Mouse (Mus musculus) left cerebral cortex, adult 9 months (tissue): Measurements from ENCODE around the gene Olfr196.
"Not testable (repeated sequence)": the region's sequence is repeated elsewhere in the genome, so short reads cannot be mapped to it uniquely, and the experiment has no call there.

Experiments
- DNase-seq, 2 experiments: peaks; one replicate each; pipeline ENCODE4 v3.0.0; 2022; ENCODE audit warnings: low spot score in 2 of 2

Gene Olfr196

GRCm38 (mm10) chr16:59170354-59170753 lies at the start of gene Olfr196:
Gene Olfr196 (minus strand): TSS chr16:59170454.
- no peak for DNase-seq

- not testable (repeated sequence) for DNase-seq
Measured at GRCm38 (mm10) chr16:59219667-59220066, 49.4 kb upstream of the Olfr196 start, which contains the start of gene Olfr199. Gene Olfr199 (minus strand): TSS chr16:59219767.

DNA sequence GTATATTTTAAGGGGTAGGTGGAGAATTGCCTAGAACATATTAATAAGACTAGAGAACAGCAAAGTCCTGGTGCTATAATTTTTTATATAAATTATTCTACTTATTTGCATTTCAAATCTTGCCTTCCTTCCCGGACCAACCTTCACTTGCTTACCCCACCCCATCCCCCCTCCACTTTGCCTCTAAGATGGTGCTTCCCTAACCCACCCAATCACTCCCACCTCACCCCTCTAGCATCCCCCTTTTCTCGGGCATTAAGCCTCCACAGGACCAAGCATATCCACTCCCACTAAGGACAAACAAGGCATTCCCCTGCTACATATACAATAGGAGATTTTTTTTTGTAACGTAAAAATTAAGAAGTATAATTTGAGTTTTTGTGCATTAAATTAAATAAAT lies 47.6 kb upstream of the Olfr196 start:
- DNase-seq, result not testable (repeated sequence)

- DNase-seq, result not testable (repeated sequence)
Measured at GRCm38 (mm10) chr16:59203433-59203832, 33.2 kb upstream of the Olfr196 start, which contains the start of gene Olfr198. Gene Olfr198 (minus strand): TSS chr16:59203533.

DNA sequence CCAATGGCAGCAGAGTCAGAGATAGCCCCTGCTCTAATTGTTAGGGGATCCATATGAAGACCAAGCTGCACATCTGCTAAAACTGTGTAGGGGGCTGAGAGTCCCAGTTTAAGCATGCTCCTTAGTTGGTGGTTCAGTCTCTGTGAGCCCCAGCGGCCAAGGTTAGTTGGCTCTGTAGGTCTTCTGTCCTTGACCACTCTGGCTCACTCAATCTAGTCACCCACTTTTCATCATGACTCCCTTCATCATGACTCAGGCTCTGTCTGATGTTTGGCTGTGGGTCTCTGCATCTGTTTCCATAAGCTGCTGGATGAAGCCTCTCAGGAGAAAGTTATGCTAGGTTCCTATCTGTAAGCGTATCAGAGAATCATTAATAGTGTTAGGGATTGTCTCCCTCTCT lies 18.3 kb downstream of the Olfr196 start:
- DNase-seq, result no peak

GRCm38 (mm10) chr16:59146746-59147145 lies 23.5 kb downstream of the Olfr196 start, which contains the start of gene Olfr195:
Gene Olfr195 (plus strand): TSS chr16:59147046.
- DNase-seq, result no peak

DNA sequence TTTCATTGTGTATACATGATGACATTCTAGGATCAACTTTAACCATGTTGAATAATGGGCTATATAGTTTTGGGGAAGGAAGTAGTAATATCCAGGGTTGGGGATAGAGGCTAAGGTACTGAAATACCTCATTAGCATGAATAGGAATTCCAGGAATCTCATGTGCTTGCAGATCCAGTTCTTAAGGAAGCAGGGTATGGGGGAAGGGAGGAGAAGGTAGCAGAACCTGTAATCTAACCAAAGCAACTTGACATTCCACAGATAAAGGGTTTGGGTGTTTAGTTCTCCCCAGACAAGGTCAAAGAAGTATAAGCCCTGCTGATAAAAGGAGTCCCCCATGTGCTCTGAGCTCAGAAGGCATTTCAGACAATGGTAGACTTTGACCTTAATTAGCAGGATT lies 29.1 kb downstream of the Olfr196 start:
- DNase-seq, result no peak

GRCm38 (mm10) chr16:59130740-59131139 lies 39.5 kb downstream of the Olfr196 start:
- DNase-seq, result peak in 1 of 2 experiments; percentile 15

- no peak for DNase-seq
Measured at GRCm38 (mm10) chr16:59120969-59121368, 49.3 kb downstream of the Olfr196 start, which contains the start of gene Olfr194. Gene Olfr194 (minus strand): TSS chr16:59121069.
